Mouse (Mus musculus): ENCODE data around the gene Ppme1.
A peak's percentile ranks its signal among the peaks of the same experiment; 100 is the strongest.

Gene Ppme1

GRCm38 (mm10) chr7:100371495-100372451 is at the start of gene Ppme1, which contains the start of gene C2cd3:
Gene Ppme1 (minus strand): TSS chr7:100372307.
Gene C2cd3 (plus strand): TSS chr7:100372233.
- DNase-seq, result peak; percentile 99

- DNase-seq, result no peak
Observed at GRCm38 (mm10) chr7:100408684-100409083, 36.6 kb upstream of the Ppme1 start.

GRCm38 (mm10) chr7:100407677-100408076 is 35.6 kb upstream of the Ppme1 start:
- no peak for DNase-seq

GRCm38 (mm10) chr7:100402715-100403114 is 30.6 kb upstream of the Ppme1 start:
- no peak for DNase-seq

GRCm38 (mm10) chr7:100400899-100401539 is 28.9 kb upstream of the Ppme1 start:
- DNase-seq, result no peak

GRCm38 (mm10) chr7:100399231-100399913 is 27.3 kb upstream of the Ppme1 start:
- DNase-seq, result peak; percentile 63

- peak; percentile 43 for DNase-seq
Observed at GRCm38 (mm10) chr7:100392265-100392664, 20.2 kb upstream of the Ppme1 start.

GRCm38 (mm10) chr7:100390166-100390565 is 18.1 kb upstream of the Ppme1 start:
- DNase-seq, result no peak

GRCm38 (mm10) chr7:100388174-100388573 is 16.1 kb upstream of the Ppme1 start:
- DNase-seq, result no peak

- DNase-seq, result no peak
Observed at GRCm38 (mm10) chr7:100383207-100383606, 11.1 kb upstream of the Ppme1 start.

GRCm38 (mm10) chr7:100381161-100381560 is 9.1 kb upstream of the Ppme1 start:
- DNase-seq, result no peak

- DNase-seq, result no peak
Observed at GRCm38 (mm10) chr7:100378257-100378656, 6.2 kb upstream of the Ppme1 start.

GRCm38 (mm10) chr7:100372452-100372980 is 409 bp upstream of the Ppme1 start:
- peak; percentile 34 for DNase-seq

GRCm38 (mm10) chr7:100364888-100365287 is 7.2 kb downstream of the Ppme1 start:
- peak; percentile 29 for DNase-seq

GRCm38 (mm10) chr7:100363162-100363561 is 8.9 kb downstream of the Ppme1 start:
- DNase-seq, result no peak

GRCm38 (mm10) chr7:100357856-100358255 is 14.3 kb downstream of the Ppme1 start:
- no peak for DNase-seq

- no peak for DNase-seq
Observed at GRCm38 (mm10) chr7:100356768-100357167, 15.3 kb downstream of the Ppme1 start.

GRCm38 (mm10) chr7:100356324-100356723 is 15.8 kb downstream of the Ppme1 start:
- no peak for DNase-seq

- no peak for DNase-seq
Observed at GRCm38 (mm10) chr7:100354984-100355383, 17.1 kb downstream of the Ppme1 start.

GRCm38 (mm10) chr7:100335921-100336320 is 36.2 kb downstream of the Ppme1 start:
- DNase-seq, result no peak

GRCm38 (mm10) chr7:100331269-100331668 is 40.8 kb downstream of the Ppme1 start:
- no peak for DNase-seq

- no peak for DNase-seq
Observed at GRCm38 (mm10) chr7:100328636-100329035, 43.5 kb downstream of the Ppme1 start.

GRCm38 (mm10) chr7:100327514-100327913 is 44.6 kb downstream of the Ppme1 start:
- DNase-seq, result no peak
